Mouse (Mus musculus): ENCODE results near the gene Pla2g12b. TPM values are rescaled to one million over a fixed set of nuclear protein-coding genes. Genes with fewer than 3 reads are reported as not detected.

The Pla2g12b gene
- total and polyA plus RNA-seq, 3 experiments: not detected

DNA sequence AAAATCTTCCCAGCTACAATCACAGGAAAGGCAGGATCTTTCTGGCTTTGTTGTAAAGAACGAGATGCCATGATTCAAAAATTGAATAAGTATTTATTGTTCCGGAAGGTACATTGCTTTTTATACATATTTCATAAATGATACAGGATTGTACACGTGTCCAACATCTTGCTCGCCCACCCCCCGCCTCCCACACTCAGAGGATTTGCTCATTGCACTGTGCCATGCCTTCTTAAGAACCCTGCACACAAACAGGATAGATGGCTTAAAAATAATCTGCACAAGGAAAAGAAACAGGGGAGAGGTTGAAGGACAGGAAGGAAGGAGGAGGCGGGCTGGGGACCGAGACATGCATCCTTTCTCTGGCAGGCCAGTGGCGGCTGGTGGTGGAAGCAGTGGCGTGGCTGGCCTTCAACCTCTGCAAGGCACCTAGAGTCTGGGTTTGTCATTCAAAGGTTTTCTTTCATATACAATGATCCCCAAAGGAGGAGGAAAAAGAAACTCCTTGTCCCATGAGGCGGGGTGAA lies 43.5 kb downstream of the Pla2g12b start:
- DNase-seq (ENCODE audit: low spot score) (no peak), ATAC-seq (ENCODE audit: extremely low read depth, insufficient number of reproducible peaks, low FRiP score, poor library complexity, severe bottlenecking) (no peak)
- peaks cover 19% of the 10 kb centered on the region for H3K36me3 ChIP-seq (replicated peaks)
- H3K9me3 ChIP-seq (replicated peaks): no peaks in the 10 kb centered on the region
- H3K4me1 ChIP-seq (ENCODE audit: insufficient read depth, low read depth, low read length): no peaks in the 10 kb centered on the region
- H3K4me3 ChIP-seq (ENCODE audit: low read depth, low read length): no peak overlapping the region
- no peaks in the 10 kb centered on the region for H3K27me3 ChIP-seq (ENCODE audit: insufficient read depth, low read length)
- TF ChIP-seq TAL1 (conservative IDR thresholded peaks at IDR 0.05; ENCODE audit: low read depth, low read length): no peak
- TF ChIP-seq CTCF (IDR thresholded peaks at IDR 0.05; ENCODE audit: low read depth, low read length): no peak
- TF ChIP-seq GATA1 (IDR thresholded peaks at IDR 0.05; ENCODE audit: borderline replicate concordance, low read length): no peak
- no peak for TF ChIP-seq GATA2 (IDR thresholded peaks at IDR 0.05; ENCODE audit: borderline replicate concordance, low read depth, low read length)
- TF ChIP-seq POLR2AphosphoS5 (IDR thresholded peaks at IDR 0.05; ENCODE audit: insufficient replicate concordance, low read depth, low read length): no peak

DNA sequence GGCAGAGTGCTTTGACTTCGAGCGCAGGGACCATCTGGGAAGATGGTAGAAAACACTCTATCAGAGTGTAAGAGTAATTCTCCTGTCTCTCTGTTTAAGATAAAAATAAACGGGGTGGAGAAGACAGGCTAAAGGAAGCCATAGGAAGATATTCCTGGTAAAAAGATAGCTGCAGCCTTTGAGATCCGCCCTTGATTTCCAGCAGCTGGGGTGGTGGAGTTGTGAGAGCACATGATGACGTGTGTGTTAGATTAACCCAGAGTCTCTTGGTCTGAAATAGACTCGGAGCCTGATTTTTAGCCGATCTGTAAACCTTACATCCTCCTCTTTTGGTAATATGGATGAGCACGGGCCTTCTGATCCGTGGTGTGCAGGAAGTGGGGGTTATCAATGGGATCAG lies 44.1 kb downstream of the Pla2g12b start:
- ATAC-seq (ENCODE audit: extremely low read depth, insufficient number of reproducible peaks, low FRiP score, poor library complexity, severe bottlenecking) (no peak), DNase-seq (ENCODE audit: low spot score) (no peak)
- Histone ChIP-seq H3K36me3 (replicated peaks) (peaks cover 20% of the 10 kb centered on the region), H3K4me3 (ENCODE audit: low read depth, low read length) (no peak overlapping the region), H3K27me3 (ENCODE audit: insufficient read depth, low read length) (no peaks in the 10 kb centered on the region), H3K9me3 (replicated peaks) (no peaks in the 10 kb centered on the region), H3K4me1 (ENCODE audit: insufficient read depth, low read depth, low read length) (no peaks in the 10 kb centered on the region)
- TF ChIP-seq TAL1 (conservative IDR thresholded peaks at IDR 0.05; ENCODE audit: low read depth, low read length) (no peak), GATA1 (IDR thresholded peaks at IDR 0.05; ENCODE audit: borderline replicate concordance, low read length) (no peak), CTCF (IDR thresholded peaks at IDR 0.05; ENCODE audit: low read depth, low read length) (no peak), POLR2AphosphoS5 (IDR thresholded peaks at IDR 0.05; ENCODE audit: insufficient replicate concordance, low read depth, low read length) (no peak), GATA2 (IDR thresholded peaks at IDR 0.05; ENCODE audit: borderline replicate concordance, low read depth, low read length) (no peak)

DNA sequence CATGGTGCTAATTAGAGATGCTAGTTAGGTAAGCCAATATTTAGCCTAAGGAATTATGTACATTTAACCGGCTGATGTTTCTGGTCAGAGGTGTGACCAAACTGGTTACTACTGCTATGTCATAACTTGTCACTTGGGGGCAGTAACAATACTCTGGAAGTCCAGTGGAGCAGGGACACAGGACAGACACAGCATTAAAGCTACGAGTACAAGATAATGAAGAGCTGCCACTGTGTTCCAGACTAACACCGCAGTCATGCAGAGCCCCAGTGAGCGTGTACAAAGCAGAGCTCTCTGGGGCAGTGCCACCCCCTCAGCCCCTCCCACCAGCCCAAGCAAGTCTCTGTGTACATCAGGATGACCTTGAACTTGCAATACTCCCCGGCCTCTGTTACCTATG lies 48.4 kb downstream of the Pla2g12b start:
- no peak for DNase-seq (ENCODE audit: low spot score)
- no peaks in the 10 kb centered on the region for H3K9me3 ChIP-seq (replicated peaks)
- no peaks in the 10 kb centered on the region for H3K4me1 ChIP-seq (ENCODE audit: insufficient read depth, low read depth, low read length)
- H3K4me3 ChIP-seq (ENCODE audit: low read depth, low read length): no peak overlapping the region
- no peaks in the 10 kb centered on the region for H3K27me3 ChIP-seq (ENCODE audit: insufficient read depth, low read length)
- no peak for ATAC-seq (ENCODE audit: extremely low read depth, insufficient number of reproducible peaks, low FRiP score, poor library complexity, severe bottlenecking)
- H3K36me3 ChIP-seq (replicated peaks): peaks cover 47% of the 10 kb centered on the region
- TF ChIP-seq GATA2 (IDR thresholded peaks at IDR 0.05; ENCODE audit: borderline replicate concordance, low read depth, low read length) (no peak), POLR2AphosphoS5 (IDR thresholded peaks at IDR 0.05; ENCODE audit: insufficient replicate concordance, low read depth, low read length) (no peak), GATA1 (IDR thresholded peaks at IDR 0.05; ENCODE audit: borderline replicate concordance, low read length) (no peak), TAL1 (conservative IDR thresholded peaks at IDR 0.05; ENCODE audit: low read depth, low read length) (no peak), CTCF (IDR thresholded peaks at IDR 0.05; ENCODE audit: low read depth, low read length) (no peak)

DNA sequence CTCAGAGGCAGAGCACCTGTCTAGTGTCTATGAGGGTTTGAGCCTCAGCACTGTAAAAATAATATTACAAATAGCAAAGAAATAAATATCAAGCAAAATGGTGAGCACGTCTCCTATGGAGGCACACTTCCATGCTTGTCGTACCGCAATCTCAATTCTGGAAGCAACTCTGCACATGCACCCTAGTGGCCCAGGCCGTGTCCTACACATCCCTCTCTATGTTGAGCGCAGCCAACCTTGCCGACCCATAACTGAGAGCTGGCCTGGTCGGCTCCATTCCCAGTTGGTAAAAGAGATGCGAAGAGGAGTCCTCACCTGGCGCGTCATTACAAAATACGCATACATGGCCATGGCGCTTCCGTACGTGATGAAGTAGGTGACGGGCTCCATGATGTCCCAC lies 51.2 kb downstream of the Pla2g12b start:
- DNase-seq (ENCODE audit: low spot score): no peak
- H3K36me3 ChIP-seq (replicated peaks): peaks cover 38% of the 10 kb centered on the region

DNA sequence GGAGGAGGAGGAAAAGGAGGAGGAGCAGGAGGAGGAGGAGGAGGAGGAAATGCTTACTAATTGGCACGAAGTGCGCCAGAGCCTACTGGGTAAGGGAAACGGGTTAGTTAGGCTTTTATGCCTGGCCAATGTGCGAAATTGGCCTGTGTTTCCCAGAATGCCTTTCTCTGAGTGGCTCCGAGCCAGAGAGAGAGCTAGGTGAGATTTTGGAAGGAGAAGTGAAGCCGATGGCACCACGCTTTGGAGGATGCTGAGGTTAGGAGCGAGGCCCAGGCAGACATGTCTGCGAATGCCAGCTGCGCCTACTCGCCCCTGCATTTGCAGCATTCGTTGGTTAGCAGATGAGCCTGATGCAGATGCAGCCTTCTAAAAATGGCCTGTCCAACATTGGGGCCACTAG lies 56.3 kb downstream of the Pla2g12b start:
- H3K36me3 ChIP-seq (replicated peaks): peaks cover 29% of the 10 kb centered on the region
- ATAC-seq (ENCODE audit: extremely low read depth, insufficient number of reproducible peaks, low FRiP score, poor library complexity, severe bottlenecking): no peak

More for the DNA sequence above, 51.2 kb downstream of the Pla2g12b start:
- H3K4me3 ChIP-seq (ENCODE audit: low read depth, low read length): no peak overlapping the region
- no peaks in the 10 kb centered on the region for H3K4me1 ChIP-seq (ENCODE audit: insufficient read depth, low read depth, low read length)
- no peaks in the 10 kb centered on the region for H3K9me3 ChIP-seq (replicated peaks)
- no peaks in the 10 kb centered on the region for H3K27me3 ChIP-seq (ENCODE audit: insufficient read depth, low read length)
- TF ChIP-seq GATA1 (IDR thresholded peaks at IDR 0.05; ENCODE audit: borderline replicate concordance, low read length): no peak
- TF ChIP-seq TAL1 (conservative IDR thresholded peaks at IDR 0.05; ENCODE audit: low read depth, low read length): no peak
- TF ChIP-seq GATA2 (IDR thresholded peaks at IDR 0.05; ENCODE audit: borderline replicate concordance, low read depth, low read length): no peak
- no peak for TF ChIP-seq CTCF (IDR thresholded peaks at IDR 0.05; ENCODE audit: low read depth, low read length)
- TF ChIP-seq POLR2AphosphoS5 (IDR thresholded peaks at IDR 0.05; ENCODE audit: insufficient replicate concordance, low read depth, low read length): no peak
- ATAC-seq (ENCODE audit: extremely low read depth, insufficient number of reproducible peaks, low FRiP score, poor library complexity, severe bottlenecking): no peak

DNA sequence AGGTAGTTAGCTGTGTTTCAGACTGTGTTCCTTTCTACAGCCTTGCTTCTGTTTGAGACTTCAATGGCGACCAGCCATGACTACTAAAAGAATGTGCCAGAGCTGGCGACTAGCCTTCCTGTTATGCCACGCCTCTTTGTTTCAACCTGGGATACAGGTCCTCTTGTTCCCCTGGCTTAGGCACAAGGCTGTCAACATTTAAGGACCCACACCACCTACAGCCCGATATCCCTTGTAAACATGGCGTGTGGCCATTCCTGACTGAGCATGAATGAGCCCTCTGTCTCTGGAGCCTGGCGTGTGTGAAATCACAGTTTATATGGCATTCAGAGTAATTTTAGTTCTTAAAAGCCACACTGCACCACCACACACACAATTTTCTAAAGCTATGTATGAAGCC lies 58.8 kb downstream of the Pla2g12b start:
- Histone ChIP-seq H3K9me3 (replicated peaks) (no peaks in the 10 kb centered on the region), H3K36me3 (replicated peaks) (peaks cover 31% of the 10 kb centered on the region), H3K4me1 (ENCODE audit: insufficient read depth, low read depth, low read length) (no peaks in the 10 kb centered on the region), H3K27me3 (ENCODE audit: insufficient read depth, low read length) (no peaks in the 10 kb centered on the region), H3K4me3 (ENCODE audit: low read depth, low read length) (no peak overlapping the region)
- DNase-seq (ENCODE audit: low spot score) (no peak), ATAC-seq (ENCODE audit: extremely low read depth, insufficient number of reproducible peaks, low FRiP score, poor library complexity, severe bottlenecking) (no peak)
- TF ChIP-seq GATA1 (IDR thresholded peaks at IDR 0.05; ENCODE audit: borderline replicate concordance, low read length): no peak
- no peak for TF ChIP-seq TAL1 (conservative IDR thresholded peaks at IDR 0.05; ENCODE audit: low read depth, low read length)
- no peak for TF ChIP-seq POLR2AphosphoS5 (IDR thresholded peaks at IDR 0.05; ENCODE audit: insufficient replicate concordance, low read depth, low read length)
- TF ChIP-seq GATA2 (IDR thresholded peaks at IDR 0.05; ENCODE audit: borderline replicate concordance, low read depth, low read length): no peak
- no peak for TF ChIP-seq CTCF (IDR thresholded peaks at IDR 0.05; ENCODE audit: low read depth, low read length)

More for the DNA sequence above, 56.3 kb downstream of the Pla2g12b start:
- TF ChIP-seq POLR2AphosphoS5 (IDR thresholded peaks at IDR 0.05; ENCODE audit: insufficient replicate concordance, low read depth, low read length): no peak
- TF ChIP-seq CTCF (IDR thresholded peaks at IDR 0.05; ENCODE audit: low read depth, low read length): no peak
- TF ChIP-seq GATA1 (IDR thresholded peaks at IDR 0.05; ENCODE audit: borderline replicate concordance, low read length): no peak
- TF ChIP-seq GATA2 (IDR thresholded peaks at IDR 0.05; ENCODE audit: borderline replicate concordance, low read depth, low read length): no peak
- no peak for TF ChIP-seq TAL1 (conservative IDR thresholded peaks at IDR 0.05; ENCODE audit: low read depth, low read length)
- Histone ChIP-seq H3K4me3 (ENCODE audit: low read depth, low read length) (no peak overlapping the region), H3K4me1 (ENCODE audit: insufficient read depth, low read depth, low read length) (no peaks in the 10 kb centered on the region), H3K9me3 (replicated peaks) (no peaks in the 10 kb centered on the region), H3K27me3 (ENCODE audit: insufficient read depth, low read length) (no peaks in the 10 kb centered on the region)
- DNase-seq (ENCODE audit: low spot score): no peak

All from G1E (cell line).